Mouse (Mus musculus): ENCODE results near the gene Ccna1. TPM values are rescaled to one million over a fixed set of nuclear protein-coding genes. Genes with fewer than 3 reads are reported as not detected.

Gene Ccna1
- polyA plus RNA-seq, 1 experiment from 2014 or later: 2.6 TPM

DNA sequence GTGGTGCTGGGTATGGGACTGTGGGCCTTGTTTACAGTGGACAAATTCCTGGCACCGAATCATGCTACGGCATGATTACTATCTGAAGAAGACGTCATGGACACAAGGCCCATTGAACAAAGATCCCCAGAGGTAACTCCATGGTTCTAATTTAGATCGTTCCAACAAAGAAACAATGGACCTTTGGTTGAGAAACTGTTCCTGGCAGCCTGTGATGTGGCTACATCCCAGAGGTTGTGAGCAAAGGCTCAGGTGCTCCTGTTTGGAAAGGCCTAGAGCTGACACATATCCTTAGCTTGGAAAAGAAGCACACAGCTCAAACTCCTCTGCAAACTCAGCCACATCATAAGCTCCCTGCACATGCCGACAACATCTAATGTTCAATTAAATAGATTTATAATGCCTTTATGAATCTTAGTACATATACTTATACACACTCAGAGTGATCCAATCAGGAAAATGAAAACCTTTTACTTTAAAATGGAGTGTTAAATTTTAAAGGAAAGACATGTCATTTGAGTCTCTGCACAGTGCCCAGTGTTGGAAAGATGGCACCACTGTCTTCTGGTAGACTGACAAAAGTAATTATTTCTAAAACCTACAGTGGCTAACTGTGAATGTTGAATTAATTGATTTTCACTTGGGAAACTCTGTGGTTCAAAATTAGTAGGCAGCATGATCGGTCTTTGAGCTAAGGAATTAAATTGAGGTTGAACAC lies 19.4 kb upstream of the Ccna1 start:
- Histone ChIP-seq H3K27ac (ENCODE audit: low read depth, low read length) (no peak overlapping the region), H3K9ac (ENCODE audit: low read length) (no peak overlapping the region), H3K36me3 (ENCODE audit: control insufficient read depth, insufficient read depth, low read length) (no peaks in the 10 kb centered on the region), H3K4me1 (ENCODE audit: control insufficient read depth, insufficient read depth, low read length) (no peaks in the 10 kb centered on the region), H3K4me2 (no peak overlapping the region), H3K9me3 (ENCODE audit: control insufficient read depth, low read length) (no peaks in the 10 kb centered on the region), H3K27me3 (ENCODE audit: control insufficient read depth, insufficient read depth, low read length) (no peaks in the 10 kb centered on the region), H3K4me3 (ENCODE audit: low read depth, low read length) (no peak overlapping the region)
- 80% methylated on average over 6 of the region's 6 CpGs for WGBS
- ATAC-seq (ENCODE audit: low FRiP score): no peak
- no peak for DNase-seq (ENCODE audit: low spot score, missing footprints)

GRCm38 (mm10) chr3:55067791-55068434 lies 12.6 kb upstream of the Ccna1 start:
- DNase-seq (ENCODE audit: low spot score, missing footprints) (no peak), ATAC-seq (ENCODE audit: low FRiP score) (no peak)
- Histone ChIP-seq H3K36me3 (ENCODE audit: control insufficient read depth, insufficient read depth, low read length) (no peaks in the 10 kb centered on the region), H3K9ac (ENCODE audit: low read length) (no peak overlapping the region), H3K27me3 (ENCODE audit: control insufficient read depth, insufficient read depth, low read length) (no peaks in the 10 kb centered on the region), H3K9me3 (ENCODE audit: control insufficient read depth, low read length) (no peaks in the 10 kb centered on the region), H3K27ac (ENCODE audit: low read depth, low read length) (no peak overlapping the region), H3K4me3 (ENCODE audit: low read depth, low read length) (no peak overlapping the region), H3K4me1 (ENCODE audit: control insufficient read depth, insufficient read depth, low read length) (no peaks in the 10 kb centered on the region), H3K4me2 (no peak overlapping the region)
- 37% methylated on average over 7 of the region's 7 CpGs for WGBS

GRCm38 (mm10) chr3:55066666-55067023 lies 11.3 kb upstream of the Ccna1 start:
- no peaks in the 10 kb centered on the region for H3K36me3 ChIP-seq (ENCODE audit: control insufficient read depth, insufficient read depth, low read length)
- ATAC-seq (ENCODE audit: low FRiP score) (peak; percentile 36; the same call in 1 of the 2 replicates), DNase-seq (ENCODE audit: low spot score, missing footprints) (no peak)
- no peaks in the 10 kb centered on the region for H3K9me3 ChIP-seq (ENCODE audit: control insufficient read depth, low read length)
- WGBS: 77% methylated on average over 12 of the region's 12 CpGs
- no peak overlapping the region for H3K27ac ChIP-seq (ENCODE audit: low read depth, low read length)
- H3K4me3 ChIP-seq (ENCODE audit: low read depth, low read length): no peak overlapping the region
- H3K4me1 ChIP-seq (ENCODE audit: control insufficient read depth, insufficient read depth, low read length): no peaks in the 10 kb centered on the region
- H3K9ac ChIP-seq (ENCODE audit: low read length): no peak overlapping the region
- no peak overlapping the region for H3K4me2 ChIP-seq
- H3K27me3 ChIP-seq (ENCODE audit: control insufficient read depth, insufficient read depth, low read length): no peaks in the 10 kb centered on the region

DNA sequence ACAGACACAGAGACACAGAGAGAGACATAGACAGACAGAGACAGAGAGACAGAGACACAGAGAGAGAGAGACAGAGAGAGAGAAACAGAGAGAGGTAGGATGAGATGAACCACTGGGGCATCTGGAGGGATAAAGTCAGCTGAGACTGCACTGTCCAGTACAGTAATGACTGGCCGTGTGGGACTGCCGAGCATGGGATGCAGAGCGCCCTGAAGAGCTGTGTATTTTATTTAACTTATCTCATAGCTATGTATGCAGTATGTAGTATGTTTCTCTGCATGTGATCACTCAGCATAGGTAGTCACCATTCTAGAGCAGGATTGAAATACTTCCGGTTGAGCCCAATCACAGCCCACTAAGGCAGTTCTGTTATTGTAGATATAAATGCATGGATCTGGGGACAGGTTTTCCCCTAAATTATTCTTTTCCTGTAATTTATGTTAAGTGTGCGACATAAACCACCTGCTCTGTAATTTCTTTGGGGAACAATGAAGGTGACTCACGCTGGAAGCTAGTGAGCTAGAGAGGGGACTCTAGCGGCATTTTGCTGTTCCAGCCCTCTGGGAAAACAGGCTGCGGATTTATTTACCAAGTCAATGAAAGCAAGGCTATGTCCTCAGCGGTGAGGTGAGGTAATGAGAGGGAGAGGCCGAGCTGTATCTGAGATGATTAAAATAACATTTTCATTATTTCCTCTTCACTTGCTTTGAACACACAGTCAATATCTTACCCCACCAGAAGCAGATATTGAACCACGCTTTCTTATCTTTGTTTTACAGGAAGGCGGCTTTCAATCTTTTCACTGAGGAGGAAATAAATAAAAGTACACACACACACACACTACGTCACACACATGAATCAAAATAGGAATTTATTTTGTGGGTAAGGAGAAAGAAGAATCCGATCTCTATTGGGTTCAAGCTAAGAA lies 10.7 kb upstream of the Ccna1 start:
- H3K9me3 ChIP-seq (ENCODE audit: control insufficient read depth, low read length): no peaks in the 10 kb centered on the region
- no peak overlapping the region for H3K27ac ChIP-seq (ENCODE audit: low read depth, low read length)
- WGBS: 75% methylated on average over 14 of the region's 14 CpGs
- no peak overlapping the region for H3K4me3 ChIP-seq (ENCODE audit: low read depth, low read length)
- H3K4me1 ChIP-seq (ENCODE audit: control insufficient read depth, insufficient read depth, low read length): no peaks in the 10 kb centered on the region
- DNase-seq (ENCODE audit: low spot score, missing footprints): no peak
- H3K36me3 ChIP-seq (ENCODE audit: control insufficient read depth, insufficient read depth, low read length): no peaks in the 10 kb centered on the region
- ATAC-seq (ENCODE audit: low FRiP score): peak; percentile 48; the same call in 1 of the 2 replicates
- no peaks in the 10 kb centered on the region for H3K27me3 ChIP-seq (ENCODE audit: control insufficient read depth, insufficient read depth, low read length)
- no peak overlapping the region for H3K9ac ChIP-seq (ENCODE audit: low read length)
- no peak overlapping the region for H3K4me2 ChIP-seq

DNA sequence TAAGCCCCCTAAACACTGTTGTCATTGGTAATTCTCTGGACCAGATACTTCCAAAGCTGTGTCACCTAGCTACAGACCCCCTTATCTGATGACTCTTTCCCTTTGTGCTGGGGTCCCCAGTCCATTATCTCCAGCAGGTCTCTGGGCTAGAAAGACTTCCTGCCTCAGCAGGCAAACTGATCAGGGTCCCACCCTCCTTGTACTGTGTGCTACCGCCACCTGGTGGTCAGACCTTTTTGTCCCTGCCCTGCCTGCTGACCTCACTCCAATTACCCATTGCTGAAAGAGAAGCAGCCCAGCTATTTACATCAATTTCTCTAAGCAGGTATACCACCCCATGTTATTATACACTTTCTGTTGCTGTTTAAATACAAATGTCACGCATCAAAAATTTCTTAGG lies 9.1 kb upstream of the Ccna1 start:
- peak; percentile 98 for DNase-seq (ENCODE audit: low spot score, missing footprints)
- no peak overlapping the region for H3K4me2 ChIP-seq
- WGBS: 7% methylated on average over 2 of the region's 2 CpGs
- ATAC-seq (ENCODE audit: low FRiP score): peak; percentile 62
- H3K36me3 ChIP-seq (ENCODE audit: control insufficient read depth, insufficient read depth, low read length): no peaks in the 10 kb centered on the region
- H3K27ac ChIP-seq (ENCODE audit: low read depth, low read length): no peak overlapping the region
- no peaks in the 10 kb centered on the region for H3K4me1 ChIP-seq (ENCODE audit: control insufficient read depth, insufficient read depth, low read length)
- no peak overlapping the region for H3K4me3 ChIP-seq (ENCODE audit: low read depth, low read length)
- H3K9ac ChIP-seq (ENCODE audit: low read length): no peak overlapping the region
- no peaks in the 10 kb centered on the region for H3K27me3 ChIP-seq (ENCODE audit: control insufficient read depth, insufficient read depth, low read length)
- H3K9me3 ChIP-seq (ENCODE audit: control insufficient read depth, low read length): no peaks in the 10 kb centered on the region

- H3K4me1 ChIP-seq (ENCODE audit: control insufficient read depth, insufficient read depth, low read length): no peaks in the 10 kb centered on the region
- no peak overlapping the region for H3K27ac ChIP-seq (ENCODE audit: low read depth, low read length)
- H3K36me3 ChIP-seq (ENCODE audit: control insufficient read depth, insufficient read depth, low read length): no peaks in the 10 kb centered on the region
- 65% methylated on average over 9 of the region's 9 CpGs for WGBS
- H3K4me3 ChIP-seq (ENCODE audit: low read depth, low read length): no peak overlapping the region
- no peak overlapping the region for H3K9ac ChIP-seq (ENCODE audit: low read length)
- DNase-seq (ENCODE audit: low spot score, missing footprints) (no peak), ATAC-seq (ENCODE audit: low FRiP score) (no peak)
- H3K9me3 ChIP-seq (ENCODE audit: control insufficient read depth, low read length): no peaks in the 10 kb centered on the region
- no peak overlapping the region for H3K4me2 ChIP-seq
- no peaks in the 10 kb centered on the region for H3K27me3 ChIP-seq (ENCODE audit: control insufficient read depth, insufficient read depth, low read length)
Observed at GRCm38 (mm10) chr3:55062653-55063052, 7.4 kb upstream of the Ccna1 start.

DNA sequence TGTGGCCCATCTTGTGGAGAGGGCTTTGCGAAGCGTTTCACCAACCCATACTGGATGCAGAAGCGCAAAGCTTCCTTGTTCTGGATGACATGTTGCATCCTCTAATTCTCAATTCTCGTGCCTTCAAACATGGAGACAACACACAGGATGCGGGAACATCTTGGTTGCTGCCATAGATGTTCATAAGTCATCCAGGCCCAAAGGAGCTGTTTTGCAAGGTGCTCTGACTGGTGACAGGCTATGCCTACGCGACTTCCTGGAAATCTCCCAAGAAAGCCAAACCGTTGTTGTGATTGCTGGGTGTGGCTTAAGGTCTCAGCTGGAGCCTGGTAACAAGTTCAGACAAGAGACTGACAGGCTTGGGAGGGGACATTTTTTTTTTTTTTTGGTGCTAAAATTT lies 1.1 kb upstream of the Ccna1 start:
- no peak for ATAC-seq (ENCODE audit: low FRiP score)
- Histone ChIP-seq H3K4me2 (no peak overlapping the region), H3K4me1 (ENCODE audit: control insufficient read depth, insufficient read depth, low read length) (peaks cover 4% of the 10 kb centered on the region), H3K9me3 (ENCODE audit: control insufficient read depth, low read length) (no peaks in the 10 kb centered on the region), H3K4me3 (ENCODE audit: low read depth, low read length) (no peak overlapping the region), H3K36me3 (ENCODE audit: control insufficient read depth, insufficient read depth, low read length) (no peaks in the 10 kb centered on the region), H3K27ac (ENCODE audit: low read depth, low read length) (no peak overlapping the region), H3K9ac (ENCODE audit: low read length) (no peak overlapping the region), H3K27me3 (ENCODE audit: control insufficient read depth, insufficient read depth, low read length) (peaks cover 11% of the 10 kb centered on the region)
- 69% methylated on average over 8 of the region's 8 CpGs for WGBS
- DNase-seq (ENCODE audit: low spot score, missing footprints): peak; percentile 79

DNA sequence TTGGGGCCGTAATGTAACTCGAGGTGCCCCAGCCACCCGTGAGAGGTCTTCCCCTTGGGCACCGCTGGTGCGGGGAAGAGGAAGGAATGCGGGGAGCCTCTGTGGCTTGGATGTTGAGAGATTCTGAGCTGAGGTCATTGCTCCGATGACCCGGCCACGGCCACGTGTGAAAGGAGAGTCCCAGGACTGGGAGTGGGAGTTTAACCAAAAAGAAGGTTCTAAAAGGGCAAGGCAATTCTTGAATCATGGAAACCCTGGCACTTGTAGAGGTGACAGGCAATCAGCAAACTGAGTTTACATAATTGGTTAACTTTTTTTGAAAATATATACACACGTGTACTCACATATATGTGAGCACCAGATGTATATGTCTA lies 433 bp upstream of the Ccna1 start:
- 8% methylated on average over 11 of the region's 11 CpGs for WGBS
- DNase-seq (ENCODE audit: low spot score, missing footprints) (peak; percentile 91), ATAC-seq (ENCODE audit: low FRiP score) (no peak; the same call in 1 of the 2 replicates)
- H3K27ac ChIP-seq (ENCODE audit: low read depth, low read length): no peak overlapping the region
- H3K4me1 ChIP-seq (ENCODE audit: control insufficient read depth, insufficient read depth, low read length): peaks cover 4% of the 10 kb centered on the region
- peak overlapping the region; percentile 62 for H3K4me3 ChIP-seq (ENCODE audit: low read depth, low read length)
- peak overlapping the region; percentile 99 for H3K4me2 ChIP-seq
- H3K36me3 ChIP-seq (ENCODE audit: control insufficient read depth, insufficient read depth, low read length): no peaks in the 10 kb centered on the region
- peaks cover 11% of the 10 kb centered on the region for H3K27me3 ChIP-seq (ENCODE audit: control insufficient read depth, insufficient read depth, low read length)
- peak overlapping the region; percentile 55 for H3K9ac ChIP-seq (ENCODE audit: low read length)
- no peaks in the 10 kb centered on the region for H3K9me3 ChIP-seq (ENCODE audit: control insufficient read depth, low read length)

- Histone ChIP-seq H3K4me1 (ENCODE audit: control insufficient read depth, insufficient read depth, low read length) (peaks cover 4% of the 10 kb centered on the region), H3K27me3 (ENCODE audit: control insufficient read depth, insufficient read depth, low read length) (peaks cover 11% of the 10 kb centered on the region), H3K4me2 (peak overlapping the region; percentile 99), H3K9ac (ENCODE audit: low read length) (peak overlapping the region; percentile 41; the same call in 1 of the 2 replicates), H3K36me3 (ENCODE audit: control insufficient read depth, insufficient read depth, low read length) (no peaks in the 10 kb centered on the region), H3K4me3 (ENCODE audit: low read depth, low read length) (no peak overlapping the region), H3K9me3 (ENCODE audit: control insufficient read depth, low read length) (no peaks in the 10 kb centered on the region), H3K27ac (ENCODE audit: low read depth, low read length) (no peak overlapping the region)
- WGBS: 52% methylated on average over 6 of the region's 6 CpGs
- no peak for ATAC-seq (ENCODE audit: low FRiP score)
- peak; percentile 77 for DNase-seq (ENCODE audit: low spot score, missing footprints)
Observed at GRCm38 (mm10) chr3:55054231-55054630, 1.1 kb downstream of the Ccna1 start.

Measured in midbrain, embryonic 11.5 days (tissue).